In the genomic region with DNA sequence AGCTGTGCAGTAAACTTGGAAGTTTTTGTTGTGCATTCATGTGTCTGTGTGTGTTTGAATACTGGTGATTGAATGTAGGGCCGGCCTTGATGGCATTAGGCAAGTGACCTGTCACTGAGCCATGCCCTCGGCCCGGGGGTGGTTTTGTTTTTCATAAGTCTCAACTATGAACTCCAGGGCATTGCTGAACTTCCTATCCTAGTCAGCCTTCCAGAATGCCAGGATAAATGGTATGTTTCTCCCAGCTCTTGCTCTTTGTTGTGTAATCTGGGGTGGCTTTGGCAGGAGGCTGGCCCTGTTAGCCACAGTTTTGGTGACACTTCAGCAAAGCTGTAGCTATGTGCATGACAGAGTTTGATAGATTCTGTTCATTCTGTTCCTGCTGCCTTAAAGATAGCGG, we compare ENCODE assay signal across 14 mouse cellular contexts. TPM values are rescaled to one million over a fixed set of nuclear protein-coding genes. Genes with fewer than 3 reads are reported as not detected.
DNase-seq lines count a peak whose midpoint lies in the region; ATAC-seq and TF ChIP-seq lines count a peak whose summit lies in the region.
"Had no signal": no experiment of that assay in that cellular context is flagged by ENCODE, and none has a peak within 500 bp of the region (broad histone marks: within the 10 kb centered on the region; RNA-seq: fewer than 3 reads in every experiment).

No protein-coding gene starts in this region.

- H3K27ac ChIP-seq in heart, embryonic 15.5 days = 0 out of 2 replicates have a peak overlapping the region, but pooled peaks have one; percentile 18
- no peak overlapping the region; the same call in 1 of the 2 replicates for H3K27ac ChIP-seq in heart, embryonic 11.5 days (ENCODE audit: low read depth, low read length)
- H3K27ac ChIP-seq in intestine, postnatal 0 days (ENCODE audit: low read depth, low read length) = 0 out of 2 replicates have a peak overlapping the region, but pooled peaks have one; percentile 6
- H3K27ac ChIP-seq in hindbrain, embryonic 11.5 days (ENCODE audit: low read depth, low read length) = no peak overlapping the region
- H3K27ac ChIP-seq: forebrain, embryonic 13.5 days; hindbrain, embryonic 12.5 days; neural tube, embryonic 12.5 days had no signal

- peaks cover 63% of the 10 kb centered on the region for H3K4me1 ChIP-seq in heart, embryonic 15.5 days (replicated peaks)
- H3K4me1 ChIP-seq in heart, embryonic 11.5 days (ENCODE audit: control insufficient read depth, insufficient read depth, low read length) = peaks cover 46% of the 10 kb centered on the region
- H3K4me1 ChIP-seq in intestine, postnatal 0 days (replicated peaks; ENCODE audit: control insufficient read depth, insufficient read depth, low read length) = peaks cover 6% of the 10 kb centered on the region
- H3K4me1 ChIP-seq in hindbrain, embryonic 11.5 days (replicated peaks; ENCODE audit: control insufficient read depth, insufficient read depth, low read length) = peaks cover 8% of the 10 kb centered on the region

- H3K9me3 ChIP-seq in heart, embryonic 15.5 days (replicated peaks) = no peaks in the 10 kb centered on the region
- H3K9me3 ChIP-seq in heart, embryonic 11.5 days (replicated peaks; ENCODE audit: control insufficient read depth, low read length) = no peaks in the 10 kb centered on the region
- no peaks in the 10 kb centered on the region for H3K9me3 ChIP-seq in intestine, postnatal 0 days (ENCODE audit: control insufficient read depth)
- no peaks in the 10 kb centered on the region for H3K9me3 ChIP-seq in hindbrain, embryonic 11.5 days (ENCODE audit: control insufficient read depth, low read length)
- H3K9me3 ChIP-seq: forebrain, embryonic 13.5 days; hindbrain, embryonic 12.5 days; neural tube, embryonic 12.5 days had no signal

- intact Hi-C loops in left cerebral cortex, postnatal 4 days (cut with DNase I) = no loop called here

- no peak overlapping the region for H3K4me3 ChIP-seq in heart, embryonic 15.5 days
- H3K4me3 ChIP-seq in heart, embryonic 11.5 days (ENCODE audit: low read depth, low read length) = no peak overlapping the region
- H3K4me3 ChIP-seq in intestine, postnatal 0 days (ENCODE audit: low read depth, low read length) = 0 out of 2 replicates have a peak overlapping the region, but pooled peaks have one; percentile 4
- H3K4me3 ChIP-seq in hindbrain, embryonic 11.5 days (ENCODE audit: low read depth, low read length) = no peak overlapping the region
- H3K4me3 ChIP-seq: forebrain, embryonic 13.5 days; hindbrain, embryonic 12.5 days; neural tube, embryonic 12.5 days had no signal

- ATAC-seq in heart, embryonic 15.5 days (replicated peaks; ENCODE audit: insufficient number of reproducible peaks, insufficient read depth, low FRiP score, low read depth) = no peak
- ATAC-seq in heart, embryonic 11.5 days (replicated peaks; ENCODE audit: insufficient number of reproducible peaks, low FRiP score, low TSS enrichment) = no peak
- no peak for ATAC-seq in intestine, postnatal 0 days
- ATAC-seq in hindbrain, embryonic 11.5 days (ENCODE audit: low FRiP score) = no peak
- ATAC-seq: forebrain, embryonic 13.5 days had no signal

- peak overlapping the region; percentile 29; the same call in 1 of the 2 replicates for H3K4me2 ChIP-seq in heart, embryonic 15.5 days
- no peak overlapping the region; the same call in 1 of the 2 replicates for H3K4me2 ChIP-seq in heart, embryonic 11.5 days
- peak overlapping the region; percentile 71 for H3K4me2 ChIP-seq in intestine, postnatal 0 days (replicated peaks; ENCODE audit: low read depth)
- no peak overlapping the region for H3K4me2 ChIP-seq in hindbrain, embryonic 11.5 days (replicated peaks; ENCODE audit: low read depth, low read length)
- H3K4me2 ChIP-seq: forebrain, embryonic 13.5 days; hindbrain, embryonic 12.5 days; neural tube, embryonic 12.5 days had no signal

- WGBS in heart, embryonic 15.5 days = 63% methylated on average over 4 of the region's 4 CpGs
- 67% methylated on average over 4 of the region's 4 CpGs for WGBS in heart, embryonic 11.5 days (ENCODE audit: insufficient replicate concordance)
- WGBS in intestine, postnatal 0 days = 39% methylated on average over 4 of the region's 4 CpGs
- 75% methylated on average over 4 of the region's 4 CpGs for WGBS in hindbrain, embryonic 11.5 days

- no peak overlapping the region for H3K9ac ChIP-seq in heart, embryonic 15.5 days
- no peak overlapping the region for H3K9ac ChIP-seq in heart, embryonic 11.5 days (ENCODE audit: low read depth, low read length)
- no peak overlapping the region for H3K9ac ChIP-seq in intestine, postnatal 0 days (ENCODE audit: low read depth, low read length)
- H3K9ac ChIP-seq in hindbrain, embryonic 11.5 days (ENCODE audit: low read depth, low read length) = no peak overlapping the region
- H3K9ac ChIP-seq: forebrain, embryonic 13.5 days; hindbrain, embryonic 12.5 days; neural tube, embryonic 12.5 days had no signal

- H3K36me3 ChIP-seq in heart, embryonic 15.5 days = peaks cover under 1% of the 10 kb centered on the region; the same call in 1 of the 2 replicates
- H3K36me3 ChIP-seq in heart, embryonic 11.5 days (ENCODE audit: control insufficient read depth, insufficient read depth, low read length) = no peaks in the 10 kb centered on the region
- peaks cover 5% of the 10 kb centered on the region for H3K36me3 ChIP-seq in intestine, postnatal 0 days (ENCODE audit: control insufficient read depth, insufficient read depth)
- H3K36me3 ChIP-seq in hindbrain, embryonic 11.5 days (ENCODE audit: control insufficient read depth, insufficient read depth, low read length) = no peaks in the 10 kb centered on the region
- H3K36me3 ChIP-seq: neural tube, embryonic 12.5 days had no signal

- H3K27me3 ChIP-seq in heart, embryonic 15.5 days = no peaks in the 10 kb centered on the region
- H3K27me3 ChIP-seq in heart, embryonic 11.5 days (ENCODE audit: control insufficient read depth, insufficient read depth, low read length) = no peaks in the 10 kb centered on the region
- no peaks in the 10 kb centered on the region for H3K27me3 ChIP-seq in intestine, postnatal 0 days (replicated peaks; ENCODE audit: control insufficient read depth, insufficient read depth, low read length)
- H3K27me3 ChIP-seq in hindbrain, embryonic 11.5 days (ENCODE audit: control insufficient read depth, insufficient read depth, low read length) = no peaks in the 10 kb centered on the region
- H3K27me3 ChIP-seq: forebrain, embryonic 13.5 days; hindbrain, embryonic 12.5 days; neural tube, embryonic 12.5 days had no signal

- DNase-seq in 3134 (ENCODE audit: extremely low read depth, insufficient read length, low spot score) = peak; percentile 56
- peak; percentile 60 for DNase-seq in Muller cell, postnatal 12 days (ENCODE audit: inconsistent ontology term)
- no peak for DNase-seq in left cerebral cortex, postnatal 4 days
- DNase-seq in hindbrain, embryonic 11.5 days (ENCODE audit: low spot score) = no peak
- DNase-seq in left cerebral cortex, adult 9 months (ENCODE audit: low spot score in 2 of 2) = no peak
- DNase-seq: cerebellum, adult 11-12 months; gastrocnemius, postnatal 25 days; right cerebral cortex, adult 18-20 months had no signal

- no peak for TF ChIP-seq CTCF in intestine, postnatal 0 days (IDR thresholded peaks at IDR 0.05; ENCODE audit: low read depth)

RNA-seq across cellular contexts. Expression of gene Tmbim6, which starts 4.2 kb away (rescaled TPM):
- polyA plus RNA-seq in heart, embryonic 15.5 days (2015; fragmentation: Nextera tagmentation; extraction: Ambion mirVana) = 221 and 295 TPM in 2 replicates
- polyA plus RNA-seq in heart, embryonic 11.5 days (2014; fragmentation: Nextera tagmentation; extraction: Ambion mirVana) = 233 and 290 TPM in 2 replicates
- polyA plus RNA-seq in intestine, postnatal 0 days (2015; fragmentation: Nextera tagmentation; extraction: Ambion mirVana) = 1,126 and 1,190 TPM in 2 replicates
- 100 to 1,000 TPM; 238 to 247 TPM for total RNA-seq in left cerebral cortex, postnatal 4 days (2021)
- 212 and 224 TPM in 2 replicates for polyA plus RNA-seq in hindbrain, embryonic 11.5 days (2014; fragmentation: Nextera tagmentation; extraction: Ambion mirVana)

RNA-seq across cellular contexts. Expression of gene Fmnl3, which starts 26.6 kb away (rescaled TPM):
- 14.0 and 17.8 TPM in 2 replicates for polyA plus RNA-seq in heart, embryonic 15.5 days (2015; fragmentation: Nextera tagmentation; extraction: Ambion mirVana)
- polyA plus RNA-seq in heart, embryonic 11.5 days (2014; fragmentation: Nextera tagmentation; extraction: Ambion mirVana) = 11.0 and 11.4 TPM in 2 replicates
- 5.6 and 5.9 TPM in 2 replicates for polyA plus RNA-seq in intestine, postnatal 0 days (2015; fragmentation: Nextera tagmentation; extraction: Ambion mirVana)
- total RNA-seq in left cerebral cortex, postnatal 4 days (2021) = 10 to 100 TPM; 23.2 to 24.0 TPM
- 10.5 and 11.4 TPM in 2 replicates for polyA plus RNA-seq in hindbrain, embryonic 11.5 days (2014; fragmentation: Nextera tagmentation; extraction: Ambion mirVana)

Comparison
In these comparisons a context has a peak if more than half of its experiments do, and no peak if none do; other contexts are left out.
1. H3K27ac ChIP-seq: peak in heart, embryonic 15.5 days (single experiment) and intestine, postnatal 0 days (single experiment); none in heart, embryonic 11.5 days (single experiment) and hindbrain, embryonic 11.5 days (single experiment).
2. H3K4me2 ChIP-seq: peak in heart, embryonic 15.5 days (single experiment) and intestine, postnatal 0 days (single experiment); none in heart, embryonic 11.5 days (single experiment) and hindbrain, embryonic 11.5 days (single experiment).
3. DNase-seq: peak in 3134 (single experiment) and Muller cell, postnatal 12 days (single experiment); none in left cerebral cortex, postnatal 4 days (single experiment), hindbrain, embryonic 11.5 days (single experiment) and left cerebral cortex, adult 9 months (0 of 2).